Mouse (Mus musculus) MEL (cell line): ENCODE data around the gene Sept9. TPM values are rescaled to one million over a fixed set of nuclear protein-coding genes. Genes with fewer than 3 reads are reported as not detected.

ENCODE experiments used
- DNase-seq: peaks from one replicate; pipeline ENCODE4 v3.0.0; 2011; ENCODE audit warnings: low read depth, low spot score
- H3K27ac ChIP-seq: 2 replicates; pipeline ENCODE4 v1.5.1; 2012; ENCODE audit warnings: low read depth, mild to moderate bottlenecking, control low read depth, low read length, moderate library complexity; ENCODE audit not compliant: control insufficient read depth
- H3K27me3 ChIP-seq, 2 experiments: fragments of 150-350 bp in 1 of 2; sonication (generic) in 1 of 2; 2 replicates each; pipeline ENCODE4 v1.6.1; 2012; ENCODE audit warnings: low read length in 2 of 2, mild to moderate bottlenecking in 2 of 2, improper control_type of control experiment in 1 of 2, moderate library complexity in 1 of 2; ENCODE audit not compliant: insufficient read depth in 2 of 2, control insufficient read depth in 1 of 2
- H3K36me3 ChIP-seq, 2 experiments: 2 replicates each; pipeline ENCODE4 v1.6.1; 2012 to 2014; ENCODE audit warnings: low read length in 2 of 2, improper control_type of control experiment in 1 of 2, inconsistent platforms in 1 of 2, mild to moderate bottlenecking in 1 of 2; ENCODE audit not compliant: insufficient read depth in 2 of 2, control insufficient read depth in 1 of 2
- H3K4me1 ChIP-seq, 2 experiments: fragments of 150-350 bp in 1 of 2; sonication (generic) in 1 of 2; 2 replicates each; pipeline ENCODE4 v1.6.1; 2012; ENCODE audit warnings: low read length in 2 of 2, improper control_type of control experiment in 1 of 2, mild to moderate bottlenecking in 1 of 2; ENCODE audit not compliant: insufficient read depth in 2 of 2, control insufficient read depth in 1 of 2
- H3K4me3 ChIP-seq, 2 experiments: fragments of 150-350 bp in 1 of 2; sonication (generic) in 1 of 2; 2 replicates each; pipeline ENCODE4 v1.5.1; 2012; ENCODE audit warnings: low read depth in 2 of 2, low read length in 2 of 2, mild to moderate bottlenecking in 2 of 2, moderate library complexity in 2 of 2, control low read depth in 1 of 2, improper control_type of control experiment in 1 of 2; ENCODE audit not compliant: control insufficient read depth in 1 of 2, insufficient read depth in 1 of 2
- H3K79me2 ChIP-seq: 2 replicates; pipeline ENCODE4 v1.6.1; 2012; ENCODE audit warnings: mild to moderate bottlenecking, low read length, moderate library complexity; ENCODE audit not compliant: control insufficient read depth, poor library complexity, insufficient read depth
- H3K9ac ChIP-seq: 2 replicates; pipeline ENCODE4 v1.6.1; 2012; ENCODE audit warnings: low read depth, mild to moderate bottlenecking, control low read depth, low read length, moderate library complexity; ENCODE audit not compliant: control insufficient read depth, poor library complexity, severe bottlenecking
- H3K9me3 ChIP-seq: fragments of 150-350 bp; sonication (generic); replicated peaks from 2 replicates; pipeline ENCODE4 v1.6.1; 2012; ENCODE audit warnings: mild to moderate bottlenecking, low read length, improper control_type of control experiment, moderate library complexity; ENCODE audit not compliant: insufficient read depth
- CHD1 ChIP-seq: IDR thresholded peaks from 2 replicates; pipeline ENCODE4 v1.6.1; 2012; ENCODE audit warnings: low read depth, mild to moderate bottlenecking, inconsistent platforms, low read length, improper control_type of control experiment
- CHD2 ChIP-seq: IDR thresholded peaks from 2 replicates; pipeline ENCODE4 v1.6.1; 2011; ENCODE audit warnings: low read length, improper control_type of control experiment
- E2F4 ChIP-seq: IDR thresholded peaks from 2 replicates; pipeline ENCODE4 v1.6.1; 2011; ENCODE audit warnings: low read depth, low read length, improper control_type of control experiment, borderline replicate concordance
- EP300 ChIP-seq, 2 experiments: IDR thresholded peaks; 2 replicates each; pipeline ENCODE4 v1.6.1; 2011; ENCODE audit warnings: improper control_type of control experiment in 2 of 2, low read length in 2 of 2, low read depth in 1 of 2, mild to moderate bottlenecking in 1 of 2
- GABPA ChIP-seq: IDR thresholded peaks from 2 replicates; pipeline ENCODE4 v1.6.1; 2012; ENCODE audit warnings: low read depth, mild to moderate bottlenecking, inconsistent platforms, low read length, improper control_type of control experiment, moderate library complexity
- GATA1 ChIP-seq: IDR thresholded peaks from 2 replicates; pipeline ENCODE4 v1.6.1; 2011; ENCODE audit warnings: low read depth, low read length, improper control_type of control experiment
- JUND ChIP-seq: IDR thresholded peaks from 2 replicates; pipeline ENCODE4 v1.6.1; 2011; ENCODE audit warnings: low read depth, mild to moderate bottlenecking, improper control_type of control experiment, low read length
- KAT2A ChIP-seq: conservative IDR thresholded peaks from 2 replicates; pipeline ENCODE4 v1.6.1; 2012; ENCODE audit warnings: low read depth, low read length, improper control_type of control experiment, inconsistent platforms
- MAFK ChIP-seq: IDR thresholded peaks from 2 replicates; pipeline ENCODE4 v1.6.1; 2011; ENCODE audit warnings: low read depth, mild to moderate bottlenecking, low read length, improper control_type of control experiment, borderline replicate concordance
- MAX ChIP-seq: IDR thresholded peaks from 2 replicates; pipeline ENCODE4 v1.6.1; 2011; ENCODE audit warnings: low read length, improper control_type of control experiment
- MAZ ChIP-seq: IDR thresholded peaks from 2 replicates; pipeline ENCODE4 v1.6.1; 2012; ENCODE audit warnings: low read depth, mild to moderate bottlenecking, inconsistent platforms, low read length, improper control_type of control experiment
- MEF2A ChIP-seq: IDR thresholded peaks from 2 replicates; pipeline ENCODE4 v1.6.1; 2014; ENCODE audit warnings: low read depth, mild to moderate bottlenecking, inconsistent platforms, low read length, improper control_type of control experiment; ENCODE audit not compliant: poor library complexity, insufficient replicate concordance, severe bottlenecking; ENCODE audit errors: extremely low read depth
- MXI1 ChIP-seq: IDR thresholded peaks from 2 replicates; pipeline ENCODE4 v1.6.1; 2011; ENCODE audit warnings: mild to moderate bottlenecking, low read depth, low read length, improper control_type of control experiment
- MYC ChIP-seq: IDR thresholded peaks from 2 replicates; pipeline ENCODE4 v1.6.1; 2011; ENCODE audit warnings: low read depth, mild to moderate bottlenecking, low read length, improper control_type of control experiment, moderate library complexity
- POLR2A ChIP-seq, 2 experiments: IDR thresholded peaks; 2 replicates each; pipeline ENCODE4 v1.6.1; 2011 to 2012; ENCODE audit warnings: low read length in 2 of 2, mild to moderate bottlenecking in 2 of 2, control low read depth in 1 of 2, improper control_type of control experiment in 1 of 2, low read depth in 1 of 2, moderate library complexity in 1 of 2; ENCODE audit not compliant: control insufficient read depth in 1 of 2, insufficient read depth in 1 of 2, poor library complexity in 1 of 2
- RAD21 ChIP-seq: IDR thresholded peaks from 2 replicates; pipeline ENCODE4 v1.6.1; 2011; ENCODE audit warnings: mild to moderate bottlenecking, low read depth, low read length, improper control_type of control experiment
- SIN3A ChIP-seq: IDR thresholded peaks from 2 replicates; pipeline ENCODE4 v1.6.1; 2012; ENCODE audit warnings: low read length, improper control_type of control experiment, inconsistent platforms
- TBP ChIP-seq: IDR thresholded peaks from 2 replicates; pipeline ENCODE4 v1.8.0; 2011; ENCODE audit warnings: low read depth, low read length, improper control_type of control experiment
- TCF12 ChIP-seq: IDR thresholded peaks from 2 replicates; pipeline ENCODE4 v1.6.1; 2014; ENCODE audit warnings: low read depth, mild to moderate bottlenecking, inconsistent platforms, low read length, improper control_type of control experiment, moderate library complexity
- UBTF ChIP-seq: IDR thresholded peaks from 2 replicates; pipeline ENCODE4 v1.6.1; 2012; ENCODE audit warnings: low read depth, mild to moderate bottlenecking, inconsistent platforms, low read length, improper control_type of control experiment, moderate library complexity, borderline replicate concordance; ENCODE audit not compliant: insufficient read depth
- USF1 ChIP-seq: IDR thresholded peaks from 2 replicates; pipeline ENCODE4 v1.6.1; 2014; ENCODE audit warnings: low read depth, mild to moderate bottlenecking, inconsistent platforms, low read length, improper control_type of control experiment, moderate library complexity
- ZKSCAN1 ChIP-seq: IDR thresholded peaks from 2 replicates; pipeline ENCODE4 v1.6.1; 2012; ENCODE audit warnings: low read depth, mild to moderate bottlenecking, inconsistent platforms, low read length, improper control_type of control experiment, moderate library complexity
- ZMIZ1 ChIP-seq: IDR thresholded peaks from 2 replicates; pipeline ENCODE4 v1.6.1; 2012; ENCODE audit warnings: low read depth, mild to moderate bottlenecking, inconsistent platforms, low read length, improper control_type of control experiment, moderate library complexity
- ZNF384 ChIP-seq: IDR thresholded peaks from 2 replicates; pipeline ENCODE4 v1.6.1; 2012; ENCODE audit warnings: low read depth, mild to moderate bottlenecking, inconsistent platforms, low read length, improper control_type of control experiment
- polyA plus RNA-seq, 2 experiments: library from polyadenylated mRNA; stranded (reverse) in 1 of 2; unstranded in 1 of 2; fragments of >175 nt in 1 of 2; fragments of >200 nt in 1 of 2; gene quantifications; 2 replicates each; pipeline versions ENCODE4 v1.2.1 to v1.2.4; 2012; ENCODE audit warnings: low replicate concordance in 2 of 2, low read depth in 1 of 2; ENCODE audit not compliant: insufficient read length in 2 of 2, insufficient read depth in 1 of 2, missing spikeins in 1 of 2
- total RNA-seq: library from RNA; depleted of rRNA; stranded (reverse); fragments of 300-350 nt; gene quantifications from 2 replicates; pipeline ENCODE4 v1.2.3, GENCODE M21; 2012

Sept9 gene
- total and polyA plus RNA-seq, 3 experiments: 49.7 to 196 (median 163) TPM

DNA sequence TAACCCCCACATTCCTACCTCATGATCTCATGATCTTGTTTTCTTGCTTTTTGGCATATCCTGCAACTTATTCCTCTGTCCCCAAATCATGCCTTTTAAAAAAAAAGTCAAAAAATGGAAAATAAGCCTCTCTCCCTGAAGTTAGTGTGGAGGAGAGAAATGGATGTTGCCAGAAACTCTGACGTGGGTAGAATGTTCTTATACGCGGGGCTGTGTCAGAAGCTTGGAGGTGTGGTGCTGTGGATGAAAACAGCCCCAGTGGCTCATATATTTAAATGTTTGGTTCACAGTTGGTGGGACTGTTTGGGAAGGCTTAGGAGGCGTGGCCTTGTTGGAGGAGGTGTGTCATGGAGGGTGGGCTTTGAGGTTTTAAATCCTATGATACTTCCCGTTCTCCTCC, 169.9 kb downstream of the Sept9 start:
- Histone ChIP-seq H3K4me1 (0 out of 4 replicates have a peak, but pooled peaks cover 0 to 2% of the 10 kb centered on the region in 2 experiments), H3K36me3 (no peaks in the 10 kb centered on the region), H3K9ac (no peak overlapping the region), H3K9me3 (no peaks in the 10 kb centered on the region), H3K27me3 (peaks cover 0 to 2% of the 10 kb centered on the region in 2 experiments; a peak in 1 of 4 replicates), H3K79me2 (no peaks in the 10 kb centered on the region), H3K27ac (no peak overlapping the region), H3K4me3 (no peak overlapping the region)
- DNase-seq: no peak
- no peak for TF ChIP-seq POLR2A (IDR thresholded peaks at IDR 0.05; ENCODE audit: control insufficient read depth in 1 of 2, insufficient read depth in 1 of 2, low read depth in 1 of 2, low read length in 2 of 2, poor library complexity in 1 of 2)
- TF ChIP-seq JUND: no peak
- no peak for TF ChIP-seq ZKSCAN1
- TF ChIP-seq GATA1: no peak
- TF ChIP-seq TCF12: no peak
- TF ChIP-seq MAX: no peak
- TF ChIP-seq MEF2A: no peak
- no peak for TF ChIP-seq MAFK
- TF ChIP-seq MYC: no peak
- TF ChIP-seq UBTF: no peak
- no peak for TF ChIP-seq ZMIZ1
- no peak for TF ChIP-seq E2F4
- TF ChIP-seq CHD2: no peak
- no peak for TF ChIP-seq EP300 (IDR thresholded peaks at IDR 0.05; ENCODE audit: low read depth in 1 of 2, low read length in 2 of 2)
- no peak for TF ChIP-seq USF1
- TF ChIP-seq ZNF384: no peak

DNA sequence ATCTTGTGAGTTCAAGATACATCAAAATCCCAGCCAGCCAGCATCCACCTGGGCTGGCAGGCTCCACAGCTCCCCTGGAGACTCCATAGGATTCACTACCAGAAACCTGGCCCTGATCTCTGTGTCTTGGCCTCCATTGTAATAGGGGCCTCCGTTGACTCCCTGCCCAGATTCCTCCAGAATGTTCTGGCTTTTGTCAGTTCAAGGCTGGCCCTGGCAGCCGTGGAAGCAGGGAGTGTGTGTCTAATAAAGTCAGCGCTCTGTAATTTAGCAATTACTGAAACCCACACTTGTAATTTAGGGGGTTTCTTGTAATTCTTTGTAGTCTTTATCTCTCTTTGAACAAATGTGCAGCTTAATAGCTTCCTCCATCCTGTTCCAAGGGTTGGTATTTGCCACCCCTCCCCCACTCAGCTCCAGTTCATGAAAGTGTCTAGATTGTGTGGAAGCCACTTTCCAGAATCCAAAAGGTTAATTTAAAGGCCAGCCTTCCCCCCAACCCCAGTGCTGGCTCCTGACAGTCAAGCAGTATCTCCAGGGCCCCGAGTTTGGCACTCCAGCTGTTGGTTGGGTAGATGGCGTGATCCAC, 170.9 kb downstream of the Sept9 start:
- Histone ChIP-seq H3K9me3 (no peaks in the 10 kb centered on the region), H3K9ac (no peak overlapping the region), H3K36me3 (no peaks in the 10 kb centered on the region), H3K4me3 (no peak overlapping the region), H3K27ac (no peak overlapping the region), H3K79me2 (no peaks in the 10 kb centered on the region), H3K4me1 (0 out of 4 replicates have a peak, but pooled peaks cover 0 to 2% of the 10 kb centered on the region in 2 experiments), H3K27me3 (peaks cover 0 to 2% of the 10 kb centered on the region in 2 experiments; a peak in 1 of 4 replicates)
- DNase-seq: no peak
- TF ChIP-seq JUND (no peak), CHD2 (no peak), GABPA (no peak), RAD21 (no peak), CHD1 (no peak), MXI1 (no peak), SIN3A (no peak), POLR2A (IDR thresholded peaks at IDR 0.05; ENCODE audit: control insufficient read depth in 1 of 2, insufficient read depth in 1 of 2, low read depth in 1 of 2, low read length in 2 of 2, poor library complexity in 1 of 2) (no peak), MAFK (no peak), TBP (no peak), MAZ (no peak), KAT2A (no peak)
